Mouse (Mus musculus) embryonic facial prominence, embryonic 15.5 days (tissue): ENCODE results near the gene Map3k20. TPM values are rescaled to one million over a fixed set of nuclear protein-coding genes. Genes with fewer than 3 reads are reported as not detected.

Experiments
- ATAC-seq: fragments of 200-750 bp; cut with Nextera tagmentation; 2 replicates; pipeline ENCODE4 v1.8.0; 2017; ENCODE audit warnings: low read depth, moderate TSS enrichment; ENCODE audit not compliant: insufficient number of reproducible peaks, low FRiP score, low TSS enrichment
- H3K27ac ChIP-seq: fragments of 300-500 bp; sonication (generic); replicated peaks from 2 replicates; pipeline ENCODE4 v1.5.1; 2015; ENCODE audit warnings: mild to moderate bottlenecking, inconsistent platforms
- H3K27me3 ChIP-seq: fragments of 300-500 bp; sonication (generic); 2 replicates; pipeline ENCODE4 v1.6.1; 2015; ENCODE audit warnings: inconsistent platforms
- H3K36me3 ChIP-seq: fragments of 300-500 bp; sonication (generic); 2 replicates; pipeline ENCODE4 v1.6.1; 2015; ENCODE audit warnings: mild to moderate bottlenecking, inconsistent platforms
- H3K4me1 ChIP-seq: fragments of 300-500 bp; sonication (generic); 2 replicates; pipeline ENCODE4 v1.6.1; 2015; ENCODE audit warnings: inconsistent platforms
- H3K4me2 ChIP-seq: fragments of 300-500 bp; sonication (generic); replicated peaks from 2 replicates; pipeline ENCODE4 v1.6.1; 2015; ENCODE audit warnings: mild to moderate bottlenecking, inconsistent platforms
- H3K4me3 ChIP-seq: fragments of 300-500 bp; sonication (generic); replicated peaks from 2 replicates; pipeline ENCODE4 v1.5.1; 2015; ENCODE audit warnings: mild to moderate bottlenecking, inconsistent platforms
- H3K9ac ChIP-seq: fragments of 300-500 bp; sonication (generic); 2 replicates; pipeline ENCODE4 v1.6.1; 2015; ENCODE audit warnings: inconsistent platforms
- H3K9me3 ChIP-seq: fragments of 300-500 bp; sonication (generic); replicated peaks from 2 replicates; pipeline ENCODE4 v1.6.1; 2016; ENCODE audit warnings: inconsistent platforms
- WGBS: fragments of 180-500 bp; shearing (Covaris S2); methylation state at CpG from one replicate; pipeline ENCODE4 v1.1.7; 2015; 5-methylcytosine and 5-hydroxymethylcytosine counted together
- polyA plus RNA-seq: library from polyadenylated mRNA; unstranded; fragments of >200 nt; fragmentation: Nextera tagmentation; extraction: Ambion mirVana; gene quantifications from 2 replicates; pipeline ENCODE4 v1.2.1, GENCODE M21; 2015

Map3k20 gene
- polyA plus RNA-seq, 1 experiment from 2014 or later, result 21.0 TPM

- Histone ChIP-seq H3K36me3 (no peaks in the 10 kb centered on the region), H3K4me1 (no peaks in the 10 kb centered on the region), H3K27ac (no peak overlapping the region), H3K9ac (no peak overlapping the region), H3K9me3 (no peaks in the 10 kb centered on the region), H3K27me3 (no peaks in the 10 kb centered on the region), H3K4me3 (no peak overlapping the region), H3K4me2 (no peak overlapping the region)
- ATAC-seq, result no peak
- WGBS, result 67% methylated on average over 12 of the region's 12 CpGs
Measured at GRCm38 (mm10) chr2:72324436-72324835, 39.0 kb downstream of the Map3k20 start.

DNA sequence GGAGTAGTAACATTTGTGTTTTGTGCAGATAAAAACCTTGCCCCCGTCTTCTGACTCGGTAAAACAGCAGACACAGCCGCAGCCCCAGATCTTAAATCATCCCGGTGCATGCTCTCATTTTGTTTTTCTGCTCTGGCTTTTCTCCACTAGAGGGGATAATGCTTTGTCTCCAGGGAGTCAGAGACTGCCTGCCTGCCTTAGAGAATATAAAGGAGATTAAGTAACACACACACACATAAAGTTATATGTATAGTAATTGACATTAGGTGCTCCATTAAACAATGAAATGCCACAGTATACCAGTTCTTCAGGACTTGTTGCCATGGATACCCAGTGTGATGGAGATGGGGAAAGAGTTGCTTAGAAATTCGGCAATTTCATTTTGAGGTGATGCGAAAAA lies 41.1 kb downstream of the Map3k20 start:
- H3K27me3 ChIP-seq, result no peaks in the 10 kb centered on the region
- 59% methylated on average over 6 of the region's 6 CpGs for WGBS
- H3K36me3 ChIP-seq, result no peaks in the 10 kb centered on the region
- H3K4me1 ChIP-seq, result no peaks in the 10 kb centered on the region
- no peak overlapping the region for H3K9ac ChIP-seq
- no peak for ATAC-seq
- H3K9me3 ChIP-seq, result no peaks in the 10 kb centered on the region
- H3K4me2 ChIP-seq, result no peak overlapping the region
- no peak overlapping the region for H3K4me3 ChIP-seq
- no peak overlapping the region for H3K27ac ChIP-seq

- Histone ChIP-seq H3K27ac (no peak overlapping the region), H3K36me3 (no peaks in the 10 kb centered on the region), H3K27me3 (no peaks in the 10 kb centered on the region), H3K9ac (no peak overlapping the region), H3K9me3 (no peaks in the 10 kb centered on the region), H3K4me3 (no peak overlapping the region), H3K4me1 (no peaks in the 10 kb centered on the region), H3K4me2 (no peak overlapping the region)
- ATAC-seq, result no peak
- 59% methylated on average over 3 of the region's 3 CpGs for WGBS
Measured at GRCm38 (mm10) chr2:72328435-72328834, 43.0 kb downstream of the Map3k20 start.

DNA sequence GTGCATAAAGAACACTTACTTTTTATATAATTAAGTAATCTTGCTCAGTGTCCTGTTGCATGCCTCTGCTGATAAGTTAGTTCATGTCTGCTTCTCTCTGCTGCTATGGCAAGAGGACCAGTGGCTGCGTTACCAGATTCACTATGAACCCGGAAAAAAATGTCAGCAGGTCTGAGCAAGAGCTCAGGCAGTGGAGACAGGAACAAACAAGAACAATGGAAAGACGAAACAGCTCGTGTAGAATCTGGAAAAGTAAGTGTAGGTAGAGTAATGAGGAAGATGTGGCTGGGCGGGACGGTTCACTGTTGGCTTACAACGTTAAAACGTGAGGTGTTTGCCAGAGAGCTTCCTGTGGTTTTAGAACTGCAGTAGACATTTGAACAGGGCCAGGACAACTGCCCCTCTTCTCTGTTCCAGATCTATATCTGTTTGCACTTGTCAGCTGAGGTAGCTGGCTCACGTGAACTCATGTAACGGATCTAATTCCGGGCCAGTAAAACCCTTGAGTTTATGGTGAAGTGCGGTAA lies 45.6 kb downstream of the Map3k20 start:
- H3K9me3 ChIP-seq, result no peaks in the 10 kb centered on the region
- H3K4me3 ChIP-seq, result no peak overlapping the region
- no peak for ATAC-seq
- H3K27me3 ChIP-seq, result no peaks in the 10 kb centered on the region
- H3K36me3 ChIP-seq, result no peaks in the 10 kb centered on the region
- no peak overlapping the region for H3K9ac ChIP-seq
- 64% methylated on average over 12 of the region's 12 CpGs for WGBS
- no peak overlapping the region for H3K4me2 ChIP-seq
- no peak overlapping the region for H3K27ac ChIP-seq
- H3K4me1 ChIP-seq, result no peaks in the 10 kb centered on the region

DNA sequence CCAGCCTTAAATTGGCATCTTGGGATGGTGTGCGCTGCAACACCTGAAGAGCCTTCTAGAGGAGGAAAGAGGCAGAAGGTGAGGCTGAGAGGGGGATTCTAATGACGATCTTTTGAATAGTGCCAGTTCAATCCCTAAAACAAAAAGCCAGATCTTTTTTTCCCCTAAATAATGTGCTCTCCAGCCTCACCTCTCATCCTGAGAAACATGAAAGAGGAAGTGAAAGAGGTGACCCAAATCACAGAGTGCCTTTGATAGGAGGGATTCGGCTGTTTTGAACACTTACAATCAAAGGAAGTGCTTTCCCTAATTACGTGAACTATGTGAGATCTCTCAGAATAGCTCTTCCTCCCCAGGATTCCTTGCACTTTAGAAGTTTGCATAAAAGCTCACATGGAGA lies 46.6 kb downstream of the Map3k20 start:
- 74% methylated on average over 4 of the region's 4 CpGs for WGBS
- Histone ChIP-seq H3K9me3 (no peaks in the 10 kb centered on the region), H3K27me3 (no peaks in the 10 kb centered on the region), H3K4me1 (no peaks in the 10 kb centered on the region), H3K36me3 (no peaks in the 10 kb centered on the region), H3K4me3 (no peak overlapping the region), H3K27ac (no peak overlapping the region), H3K9ac (no peak overlapping the region), H3K4me2 (no peak overlapping the region)
- ATAC-seq, result no peak

- no peak for ATAC-seq
- H3K4me1 ChIP-seq, result no peaks in the 10 kb centered on the region
- 71% methylated on average over 3 of the region's 3 CpGs for WGBS
- H3K27ac ChIP-seq, result no peak overlapping the region
- H3K27me3 ChIP-seq, result no peaks in the 10 kb centered on the region
- H3K4me2 ChIP-seq, result no peak overlapping the region
- H3K4me3 ChIP-seq, result no peak overlapping the region
- no peaks in the 10 kb centered on the region for H3K36me3 ChIP-seq
- H3K9me3 ChIP-seq, result no peaks in the 10 kb centered on the region
- H3K9ac ChIP-seq, result no peak overlapping the region
Measured at GRCm38 (mm10) chr2:72333210-72333609, 47.8 kb downstream of the Map3k20 start.

DNA sequence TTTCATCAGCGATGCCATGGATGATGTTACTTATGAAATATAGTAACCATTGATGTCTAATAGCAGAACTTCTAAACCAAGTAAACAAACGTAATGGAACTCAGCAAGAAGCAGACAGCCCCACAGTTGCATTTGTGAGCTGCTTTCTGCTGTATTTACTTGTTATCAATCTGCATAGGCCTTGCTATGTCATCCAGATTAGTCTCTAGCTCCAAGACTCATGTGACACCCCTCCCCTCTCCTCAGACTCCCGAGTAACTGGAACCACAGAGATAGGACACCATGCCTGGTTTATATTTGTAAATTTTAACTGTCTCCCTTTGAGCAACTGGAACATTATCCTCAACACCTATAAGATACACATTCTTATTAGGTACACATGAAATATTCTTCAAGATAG lies 51.4 kb downstream of the Map3k20 start:
- Histone ChIP-seq H3K9ac (no peak overlapping the region), H3K27ac (no peak overlapping the region), H3K27me3 (no peaks in the 10 kb centered on the region), H3K4me3 (no peak overlapping the region), H3K9me3 (no peaks in the 10 kb centered on the region), H3K4me2 (no peak overlapping the region), H3K36me3 (no peaks in the 10 kb centered on the region), H3K4me1 (no peaks in the 10 kb centered on the region)
- WGBS, result 86% methylated on average over 3 of the region's 3 CpGs
- ATAC-seq, result no peak

- Histone ChIP-seq H3K36me3 (no peaks in the 10 kb centered on the region), H3K9ac (no peak overlapping the region), H3K4me3 (no peak overlapping the region), H3K27ac (no peak overlapping the region), H3K4me1 (no peaks in the 10 kb centered on the region), H3K27me3 (no peaks in the 10 kb centered on the region), H3K9me3 (no peaks in the 10 kb centered on the region), H3K4me2 (no peak overlapping the region)
- 87% methylated on average over 3 of the region's 3 CpGs for WGBS
- ATAC-seq, result no peak
Measured at GRCm38 (mm10) chr2:72345281-72345680, 59.8 kb downstream of the Map3k20 start.

DNA sequence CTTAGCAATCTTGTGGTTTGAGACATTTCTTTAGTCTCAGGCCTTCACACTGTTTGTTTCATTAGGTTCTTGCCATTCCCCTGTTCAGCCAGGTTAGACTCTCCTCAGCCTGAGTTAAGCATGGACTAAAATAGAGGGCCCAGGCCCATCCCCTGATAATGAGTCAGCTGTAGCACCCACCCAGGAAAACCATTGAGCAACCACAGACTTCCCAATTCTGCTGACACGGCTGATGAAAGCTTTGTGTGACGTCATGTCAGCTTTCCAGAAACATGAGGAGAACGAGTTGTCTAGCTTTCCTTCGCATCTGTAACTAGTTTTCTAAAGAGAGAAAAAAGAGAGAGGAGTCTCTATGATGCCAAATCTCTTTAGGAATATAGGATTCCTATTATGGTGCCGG lies 65.9 kb downstream of the Map3k20 start:
- no peaks in the 10 kb centered on the region for H3K9me3 ChIP-seq
- no peaks in the 10 kb centered on the region for H3K27me3 ChIP-seq
- WGBS, result 36% methylated on average over 5 of the region's 5 CpGs
- no peaks in the 10 kb centered on the region for H3K36me3 ChIP-seq
- no peak overlapping the region for H3K27ac ChIP-seq
- no peak overlapping the region for H3K4me2 ChIP-seq
- 0 out of 2 replicates have a peak, but pooled peaks cover 3% of the 10 kb centered on the region for H3K4me1 ChIP-seq
- H3K9ac ChIP-seq, result no peak overlapping the region
- no peak overlapping the region for H3K4me3 ChIP-seq
- no peak for ATAC-seq

- 0 out of 2 replicates have a peak, but pooled peaks cover 3% of the 10 kb centered on the region for H3K4me1 ChIP-seq
- no peak overlapping the region for H3K4me2 ChIP-seq
- no peak for ATAC-seq
- H3K36me3 ChIP-seq, result no peaks in the 10 kb centered on the region
- no peak overlapping the region for H3K4me3 ChIP-seq
- no peak overlapping the region for H3K27ac ChIP-seq
- H3K9me3 ChIP-seq, result no peaks in the 10 kb centered on the region
- 77% methylated on average over 8 of the region's 8 CpGs for WGBS
- H3K9ac ChIP-seq, result no peak overlapping the region
- no peaks in the 10 kb centered on the region for H3K27me3 ChIP-seq
Measured at GRCm38 (mm10) chr2:72351776-72352175, 66.3 kb downstream of the Map3k20 start.

DNA sequence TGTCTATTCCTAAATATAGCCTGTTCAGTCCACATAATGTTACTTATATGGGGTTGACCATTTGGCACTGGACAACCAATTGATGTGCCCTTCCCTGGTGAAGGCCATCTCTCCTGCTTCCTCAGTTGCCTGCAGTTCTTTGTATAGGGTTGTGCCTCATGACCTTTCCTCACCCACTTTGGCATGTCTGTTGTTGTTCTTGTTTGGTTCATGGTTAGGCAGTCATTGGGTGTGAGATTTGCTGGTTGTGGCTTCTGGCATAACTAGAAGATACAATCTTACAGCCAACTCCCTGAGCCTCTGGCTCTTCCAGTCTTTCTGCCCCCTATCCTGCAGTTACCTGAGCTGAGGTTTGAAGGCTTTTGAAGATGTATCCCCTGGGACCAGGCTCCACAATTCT lies 67.3 kb downstream of the Map3k20 start:
- no peaks in the 10 kb centered on the region for H3K27me3 ChIP-seq
- H3K36me3 ChIP-seq, result no peaks in the 10 kb centered on the region
- no peak overlapping the region for H3K4me3 ChIP-seq
- no peak overlapping the region for H3K4me2 ChIP-seq
- H3K4me1 ChIP-seq, result 0 out of 2 replicates have a peak, but pooled peaks cover 3% of the 10 kb centered on the region
- no peak overlapping the region for H3K9ac ChIP-seq
- no peaks in the 10 kb centered on the region for H3K9me3 ChIP-seq
- no peak overlapping the region for H3K27ac ChIP-seq
- ATAC-seq, result no peak

- Histone ChIP-seq H3K4me1 (no peaks in the 10 kb centered on the region), H3K9ac (no peak overlapping the region), H3K36me3 (no peaks in the 10 kb centered on the region), H3K4me3 (no peak overlapping the region), H3K4me2 (no peak overlapping the region), H3K9me3 (no peaks in the 10 kb centered on the region), H3K27ac (no peak overlapping the region), H3K27me3 (no peaks in the 10 kb centered on the region)
- 84% methylated on average over 10 of the region's 10 CpGs for WGBS
- no peak for ATAC-seq
Measured at GRCm38 (mm10) chr2:72356471-72356870, 71.0 kb downstream of the Map3k20 start.
